Mouse (Mus musculus) bone marrow macrophage, adult 2 months (primary cell): ENCODE results near the gene Rnf168.

Experiments used
- CTCF ChIP-seq: IDR thresholded peaks from 2 replicates; pipeline ENCODE4 v1.5.1; 2012; ENCODE audit warnings: low read depth, mild to moderate bottlenecking, low read length, moderate library complexity
- POLR2A ChIP-seq: IDR thresholded peaks from 2 replicates; pipeline ENCODE4 v1.6.1; 2012; ENCODE audit warnings: mild to moderate bottlenecking, low read depth, low read length, borderline replicate concordance

- TF ChIP-seq POLR2A (no peak), CTCF (no peak)
Measured at GRCm38 (mm10) chr16:32278396-32278795, 1.1 kb downstream of the Rnf168 start.
